Mouse (Mus musculus) liver, adult 10 weeks (tissue): ENCODE data around the gene Tff1. TPM values are rescaled to one million over a fixed set of nuclear protein-coding genes. Genes with fewer than 3 reads are reported as not detected.

Experiments
- polyA plus RNA-seq: library from polyadenylated mRNA; stranded (reverse); fragments of 350-450 nt; fragmentation: Illumina TruSeq; extraction: RNeasy Lipid Tissue Mini Kit (QIAGEN cat#74804); gene quantifications from one replicate; pipeline ENCODE4 v1.2.3, GENCODE M21; 2014; ENCODE audit warnings: low read depth, low replicate concordance

The Tff1 gene
- not detected for polyA plus RNA-seq

GRCm38 (mm10) chr17:31165127-31165526 lies at the start of gene Tff1:
Gene Tff1 (minus strand): TSS chr17:31165277.

GRCm38 (mm10) chr17:31207771-31208334 lies 42.8 kb upstream of the Tff1 start, which contains the start of gene Ubash3a:
Gene Ubash3a (plus strand): TSS chr17:31207873.

GRCm38 (mm10) chr17:31198877-31199276 lies 33.8 kb upstream of the Tff1 start, which contains the start of gene Tmprss3:
Gene Tmprss3 (minus strand): TSS chr17:31198977.

GRCm38 (mm10) chr17:31144040-31145037 lies 20.7 kb downstream of the Tff1 start, which contains the start of gene Tff2:
Gene Tff2 (minus strand): TSS chr17:31144282.

GRCm38 (mm10) chr17:31129452-31129851 lies 35.6 kb downstream of the Tff1 start, which contains the start of gene Tff3:
Gene Tff3 (minus strand): TSS chr17:31129646.

Other genes with a start within 250 kb of the Tff1 start
- not detected for gene Umodl1, start 210.6 kb downstream of the Tff1 start, polyA plus RNA-seq
- 1.3 TPM for gene Abcg1, start 107.6 kb downstream of the Tff1 start, polyA plus RNA-seq
- gene Tff3, start 35.6 kb downstream of the Tff1 start, polyA plus RNA-seq, result not detected
- not detected for gene Tff2, start 21.0 kb downstream of the Tff1 start, polyA plus RNA-seq
- gene Tmprss3, start 33.7 kb upstream of the Tff1 start, polyA plus RNA-seq, result not detected
- not detected for gene Ubash3a, start 42.6 kb upstream of the Tff1 start, polyA plus RNA-seq
- gene Rsph1, start 112.1 kb upstream of the Tff1 start, polyA plus RNA-seq, result not detected
- gene Slc37a1, start 121.5 kb upstream of the Tff1 start, polyA plus RNA-seq, result 0.50 TPM
- gene Pde9a, start 220.9 kb upstream of the Tff1 start, polyA plus RNA-seq, result 15.3 TPM